Mouse (Mus musculus) testis, adult 10 weeks (tissue): Measurements from ENCODE around the gene Lipc. TPM values are rescaled to one million over a fixed set of nuclear protein-coding genes. Genes with fewer than 3 reads are reported as not detected.

ENCODE experiments used
- polyA plus RNA-seq: library from polyadenylated mRNA; stranded (reverse); fragments of 350-450 nt; fragmentation: Illumina TruSeq; extraction: RNeasy Lipid Tissue Mini Kit (QIAGEN cat#74804); gene quantifications from one replicate; pipeline ENCODE4 v1.2.3, GENCODE M21; 2014; ENCODE audit warnings: low read depth, low replicate concordance

Lipc gene
- polyA plus RNA-seq = not detected

GRCm38 (mm10) chr9:70952126-70952525 is at the start of gene Lipc:
Gene Lipc, minus strand, starts transcription at chr9:70952226.

Other genes starting within 250 kb of the Lipc start
- gene Aqp9, start 216.5 kb upstream of the Lipc start, polyA plus RNA-seq = 88.6 TPM